Mouse (Mus musculus) limb, embryonic 14.5 days (tissue): ENCODE measurements around the gene Cd247. TPM values are rescaled to one million over a fixed set of nuclear protein-coding genes. Genes with fewer than 3 reads are reported as not detected.

Experiments used
- ATAC-seq: fragments of 200-750 bp; cut with Nextera tagmentation; 2 replicates; pipeline ENCODE4 v1.8.0; 2017; ENCODE audit warnings: low read depth, moderate number of reproducible peaks, moderate TSS enrichment; ENCODE audit not compliant: low FRiP score
- DNase-seq: peaks from one replicate; pipeline ENCODE4 v3.0.0-alpha.2; 2015; ENCODE audit warnings: low spot score
- H3K27ac ChIP-seq: fragments of 300-500 bp; sonication (generic); replicated peaks from 2 replicates; pipeline ENCODE4 v1.5.1; 2014; ENCODE audit warnings: low read depth, mild to moderate bottlenecking, low read length, moderate library complexity, mixed read lengths
- H3K27me3 ChIP-seq: fragments of 300-500 bp; sonication (generic); 2 replicates; pipeline ENCODE4 v1.6.1; 2014; ENCODE audit warnings: low read length, mixed read lengths; ENCODE audit not compliant: control insufficient read depth, insufficient read depth
- H3K36me3 ChIP-seq: fragments of 300-500 bp; sonication (generic); 2 replicates; pipeline ENCODE4 v1.6.1; 2014; ENCODE audit warnings: mild to moderate bottlenecking, low read length, moderate library complexity, mixed read lengths; ENCODE audit not compliant: control insufficient read depth, insufficient read depth
- H3K4me1 ChIP-seq: fragments of 300-500 bp; sonication (generic); 2 replicates; pipeline ENCODE4 v1.6.1; 2014; ENCODE audit warnings: antibody characterized with exemption, low read length, mixed read lengths; ENCODE audit not compliant: control insufficient read depth, insufficient read depth
- H3K4me2 ChIP-seq: fragments of 300-500 bp; sonication (generic); replicated peaks from 2 replicates; pipeline ENCODE4 v1.6.1; 2014; ENCODE audit warnings: low read depth, mild to moderate bottlenecking, low read length, moderate library complexity; ENCODE audit not compliant: severe bottlenecking
- H3K4me3 ChIP-seq: fragments of 300-500 bp; sonication (generic); replicated peaks from 2 replicates; pipeline ENCODE4 v1.5.1; 2014; ENCODE audit warnings: low read length
- H3K9ac ChIP-seq: fragments of 300-500 bp; sonication (generic); 2 replicates; pipeline ENCODE4 v1.6.1; 2014; ENCODE audit warnings: mild to moderate bottlenecking, low read depth, low read length, moderate library complexity; ENCODE audit not compliant: severe bottlenecking
- H3K9me3 ChIP-seq: fragments of 300-500 bp; sonication (generic); 2 replicates; pipeline ENCODE4 v1.6.1; 2016; ENCODE audit warnings: low read length; ENCODE audit not compliant: control insufficient read depth
- POLR2A ChIP-seq: fragments of 200-500 bp; IDR thresholded peaks from 2 replicates; pipeline ENCODE4 v1.8.0; 2012; ENCODE audit warnings: inconsistent platforms, mild to moderate bottlenecking, moderate library complexity, borderline replicate concordance; ENCODE audit not compliant: insufficient read depth, insufficient read length; ENCODE audit errors: extremely low read depth
- WGBS: fragments of 180-500 bp; shearing (Covaris S2); extraction: QIAGEN DNeasy Blood & Tissue Kit; methylation state at CpG from one replicate; pipeline ENCODE4 v1.1.7; 2014; 5-methylcytosine and 5-hydroxymethylcytosine counted together
- polyA plus RNA-seq, 2 experiments: library from polyadenylated mRNA; depleted of rRNA in 1 of 2; stranded (reverse) in 1 of 2; unstranded in 1 of 2; fragments of >200 nt; fragmentation: Nextera tagmentation in 1 of 2; extraction: Ambion mirVana in 1 of 2; gene quantifications; 2 replicates each; pipeline versions ENCODE4 v1.2.1 to v1.2.3; 2012 to 2014

The Cd247 gene
- polyA plus RNA-seq, 2 experiments = 0.53 to 0.87 TPM

- Histone ChIP-seq H3K9ac (no peak overlapping the region), H3K9me3 (no peaks in the 10 kb centered on the region; the same call in 1 of the 2 replicates), H3K27ac (no peak overlapping the region), H3K4me1 (no peaks in the 10 kb centered on the region), H3K27me3 (no peaks in the 10 kb centered on the region), H3K4me2 (no peak overlapping the region), H3K4me3 (no peak overlapping the region), H3K36me3 (no peaks in the 10 kb centered on the region)
- no peak for TF ChIP-seq POLR2A
- ATAC-seq = no peak
- no peak for DNase-seq
- WGBS = 84% methylated on average over 5 of the region's 5 CpGs
Measured at GRCm38 (mm10) chr1:165803107-165803506, 14.6 kb downstream of the Cd247 start.

- Histone ChIP-seq H3K4me3 (no peak overlapping the region), H3K27ac (no peak overlapping the region), H3K4me1 (no peaks in the 10 kb centered on the region), H3K36me3 (no peaks in the 10 kb centered on the region), H3K9me3 (no peaks in the 10 kb centered on the region; the same call in 1 of the 2 replicates), H3K27me3 (no peaks in the 10 kb centered on the region), H3K4me2 (no peak overlapping the region), H3K9ac (no peak overlapping the region)
- ATAC-seq (no peak), DNase-seq (no peak)
- 84% methylated on average over 4 of the region's 4 CpGs for WGBS
- no peak for TF ChIP-seq POLR2A
Measured at GRCm38 (mm10) chr1:165804133-165804532, 15.7 kb downstream of the Cd247 start.

GRCm38 (mm10) chr1:165810633-165811032 lies 22.2 kb downstream of the Cd247 start:
- ATAC-seq (no peak), DNase-seq (no peak)
- Histone ChIP-seq H3K27me3 (no peaks in the 10 kb centered on the region), H3K27ac (no peak overlapping the region), H3K4me1 (peaks cover 16% of the 10 kb centered on the region), H3K36me3 (no peaks in the 10 kb centered on the region), H3K9ac (no peak overlapping the region), H3K9me3 (no peaks in the 10 kb centered on the region), H3K4me3 (no peak overlapping the region), H3K4me2 (no peak overlapping the region)
- no peak for TF ChIP-seq POLR2A
- WGBS = 57% methylated on average over 2 of the region's 2 CpGs

- no peaks in the 10 kb centered on the region for H3K27me3 ChIP-seq
- WGBS = 81% methylated on average over 5 of the region's 5 CpGs
- DNase-seq (no peak), ATAC-seq (no peak)
- no peaks in the 10 kb centered on the region for H3K9me3 ChIP-seq
- peaks cover 16% of the 10 kb centered on the region for H3K4me1 ChIP-seq
- no peak overlapping the region for H3K9ac ChIP-seq
- H3K36me3 ChIP-seq = no peaks in the 10 kb centered on the region
- no peak for TF ChIP-seq POLR2A
- H3K4me2 ChIP-seq = no peak overlapping the region
- H3K27ac ChIP-seq = no peak overlapping the region
- no peak overlapping the region for H3K4me3 ChIP-seq
Measured at GRCm38 (mm10) chr1:165811170-165811569, 22.7 kb downstream of the Cd247 start.

GRCm38 (mm10) chr1:165812775-165813174 lies 24.3 kb downstream of the Cd247 start:
- ATAC-seq = no peak
- no peaks in the 10 kb centered on the region for H3K9me3 ChIP-seq
- peaks cover 16% of the 10 kb centered on the region for H3K4me1 ChIP-seq
- no peak overlapping the region for H3K9ac ChIP-seq
- no peak overlapping the region for H3K27ac ChIP-seq
- WGBS = 70% methylated on average over 3 of the region's 3 CpGs
- no peaks in the 10 kb centered on the region for H3K36me3 ChIP-seq
- H3K27me3 ChIP-seq = no peaks in the 10 kb centered on the region
- no peak overlapping the region for H3K4me2 ChIP-seq
- TF ChIP-seq POLR2A = no peak
- no peak overlapping the region for H3K4me3 ChIP-seq
- no peak for DNase-seq

GRCm38 (mm10) chr1:165814116-165814515 lies 25.6 kb downstream of the Cd247 start:
- H3K4me1 ChIP-seq = peaks cover 16% of the 10 kb centered on the region
- no peak for ATAC-seq
- H3K27me3 ChIP-seq = no peaks in the 10 kb centered on the region
- H3K4me2 ChIP-seq = no peak overlapping the region
- H3K27ac ChIP-seq = 0 out of 2 replicates have a peak overlapping the region, but pooled peaks have one; percentile 3
- no peak overlapping the region for H3K4me3 ChIP-seq
- no peaks in the 10 kb centered on the region for H3K9me3 ChIP-seq
- WGBS = 19% methylated on average over 7 of the region's 7 CpGs
- no peak for TF ChIP-seq POLR2A
- no peak overlapping the region for H3K9ac ChIP-seq
- no peak for DNase-seq
- H3K36me3 ChIP-seq = no peaks in the 10 kb centered on the region
